16 mouse cellular contexts compared by ENCODE assay signal in genomic region chr1:151563893-151564292, GRCm38 (mm10). TPM values are rescaled to one million over a fixed set of nuclear protein-coding genes. Genes with fewer than 3 reads are reported as not detected.
DNase-seq lines count a peak whose midpoint lies in the region; ATAC-seq and TF ChIP-seq lines count a peak whose summit lies in the region.
"Had no signal": no experiment of that assay in that cellular context is flagged by ENCODE, and none has a peak within 500 bp of the region (broad histone marks: within the 10 kb centered on the region; RNA-seq: fewer than 3 reads in every experiment).

No protein-coding gene starts in this region.

- WGBS in hindbrain, embryonic 13.5 days = 53% methylated on average over 6 of the region's 6 CpGs
- WGBS in hindbrain, embryonic 11.5 days = 60% methylated on average over 6 of the region's 6 CpGs
- WGBS in stomach, embryonic 16.5 days = 47% methylated on average over 6 of the region's 6 CpGs
- 53% methylated on average over 6 of the region's 6 CpGs for WGBS in stomach, postnatal 0 days
- WGBS in forebrain, postnatal 0 days = 39% methylated on average over 6 of the region's 6 CpGs

- ATAC-seq in hindbrain, embryonic 13.5 days (ENCODE audit: low FRiP score) = 0 out of 2 replicates have a peak, but pooled peaks have one; percentile 46
- no peak for ATAC-seq in hindbrain, embryonic 11.5 days (ENCODE audit: low FRiP score)
- 0 out of 2 replicates have a peak, but pooled peaks have one; percentile 17 for ATAC-seq in stomach, embryonic 16.5 days (ENCODE audit: insufficient read depth, low FRiP score)
- ATAC-seq in stomach, postnatal 0 days (ENCODE audit: low FRiP score, low TSS enrichment) = no peak
- peak; percentile 23; the same call in 1 of the 2 replicates for ATAC-seq in forebrain, postnatal 0 days

- no peak for TF ChIP-seq EP300 in stomach, postnatal 0 days (optimal IDR thresholded peaks at IDR 0.05)

- TF ChIP-seq CTCF in stomach, postnatal 0 days (IDR thresholded peaks at IDR 0.05; ENCODE audit: low read depth) = no peak
- no peak for TF ChIP-seq CTCF in forebrain, postnatal 0 days (IDR thresholded peaks at IDR 0.05; ENCODE audit: low read depth)

- H3K9me3 ChIP-seq in hindbrain, embryonic 13.5 days = no peaks in the 10 kb centered on the region
- H3K9me3 ChIP-seq in hindbrain, embryonic 11.5 days (ENCODE audit: control insufficient read depth, low read length) = no peaks in the 10 kb centered on the region
- H3K9me3 ChIP-seq in stomach, embryonic 16.5 days (replicated peaks; ENCODE audit: control insufficient read depth, low read length) = no peaks in the 10 kb centered on the region
- no peaks in the 10 kb centered on the region for H3K9me3 ChIP-seq in stomach, postnatal 0 days (ENCODE audit: control insufficient read depth, low read length)
- H3K9me3 ChIP-seq in forebrain, postnatal 0 days (ENCODE audit: low read length) = no peaks in the 10 kb centered on the region
- H3K9me3 ChIP-seq: embryonic facial prominence, embryonic 15.5 days; G1E; heart, embryonic 10.5 days; limb, embryonic 12.5 days; midbrain, embryonic 10.5 days; stomach, embryonic 15.5 days had no signal

- no peak overlapping the region for H3K4me2 ChIP-seq in hindbrain, embryonic 13.5 days
- H3K4me2 ChIP-seq in hindbrain, embryonic 11.5 days (replicated peaks; ENCODE audit: low read depth, low read length) = no peak overlapping the region
- H3K4me2 ChIP-seq in stomach, embryonic 16.5 days (ENCODE audit: low read depth, low read length) = no peak overlapping the region
- H3K4me2 ChIP-seq in stomach, postnatal 0 days (replicated peaks; ENCODE audit: low read depth) = no peak overlapping the region
- H3K4me2 ChIP-seq in forebrain, postnatal 0 days (ENCODE audit: low read depth) = 0 out of 2 replicates have a peak overlapping the region, but pooled peaks have one; percentile 8
- H3K4me2 ChIP-seq: embryonic facial prominence, embryonic 15.5 days; limb, embryonic 12.5 days; liver, embryonic 11.5 days; stomach, embryonic 15.5 days had no signal

- no peak overlapping the region for H3K27ac ChIP-seq in hindbrain, embryonic 13.5 days
- no peak overlapping the region for H3K27ac ChIP-seq in hindbrain, embryonic 11.5 days (ENCODE audit: low read depth, low read length)
- H3K27ac ChIP-seq in stomach, embryonic 16.5 days (ENCODE audit: low read length) = no peak overlapping the region
- H3K27ac ChIP-seq in stomach, postnatal 0 days (replicated peaks) = no peak overlapping the region
- H3K27ac ChIP-seq in forebrain, postnatal 0 days (ENCODE audit: low read depth, low read length) = no peak overlapping the region
- H3K27ac ChIP-seq: embryonic facial prominence, embryonic 15.5 days; heart, embryonic 10.5 days; limb, embryonic 12.5 days; midbrain, embryonic 10.5 days; stomach, embryonic 15.5 days had no signal

- peaks cover 4% of the 10 kb centered on the region; the same call in 1 of the 2 replicates for H3K4me1 ChIP-seq in hindbrain, embryonic 13.5 days (replicated peaks)
- H3K4me1 ChIP-seq in hindbrain, embryonic 11.5 days (replicated peaks; ENCODE audit: control insufficient read depth, insufficient read depth, low read length) = no peaks in the 10 kb centered on the region
- no peaks in the 10 kb centered on the region for H3K4me1 ChIP-seq in stomach, embryonic 16.5 days (ENCODE audit: control insufficient read depth, insufficient read depth, low read length)
- H3K4me1 ChIP-seq in stomach, postnatal 0 days (replicated peaks; ENCODE audit: control insufficient read depth, insufficient read depth) = no peaks in the 10 kb centered on the region
- H3K4me1 ChIP-seq in forebrain, postnatal 0 days (ENCODE audit: insufficient read depth) = no peaks in the 10 kb centered on the region; the same call in 1 of the 2 replicates
- H3K4me1 ChIP-seq: embryonic facial prominence, embryonic 15.5 days; heart, embryonic 10.5 days; limb, embryonic 12.5 days; midbrain, embryonic 10.5 days; stomach, embryonic 15.5 days had no signal

- no peaks in the 10 kb centered on the region for H3K36me3 ChIP-seq in hindbrain, embryonic 13.5 days
- H3K36me3 ChIP-seq in hindbrain, embryonic 11.5 days (ENCODE audit: control insufficient read depth, insufficient read depth, low read length) = no peaks in the 10 kb centered on the region
- no peaks in the 10 kb centered on the region for H3K36me3 ChIP-seq in stomach, embryonic 16.5 days (ENCODE audit: control insufficient read depth, insufficient read depth, low read length)
- H3K36me3 ChIP-seq in stomach, postnatal 0 days (ENCODE audit: control insufficient read depth, insufficient read depth, low read length) = no peaks in the 10 kb centered on the region
- no peaks in the 10 kb centered on the region for H3K36me3 ChIP-seq in forebrain, postnatal 0 days (ENCODE audit: insufficient read depth)
- H3K36me3 ChIP-seq: embryonic facial prominence, embryonic 15.5 days; G1E; heart, embryonic 10.5 days; limb, embryonic 12.5 days; midbrain, embryonic 10.5 days; stomach, embryonic 15.5 days had no signal

- no peak overlapping the region for H3K4me3 ChIP-seq in hindbrain, embryonic 13.5 days
- no peak overlapping the region for H3K4me3 ChIP-seq in hindbrain, embryonic 11.5 days (ENCODE audit: low read depth, low read length)
- H3K4me3 ChIP-seq in stomach, embryonic 16.5 days (replicated peaks; ENCODE audit: low read length) = no peak overlapping the region
- H3K4me3 ChIP-seq in stomach, postnatal 0 days (ENCODE audit: low read depth, low read length) = no peak overlapping the region
- no peak overlapping the region for H3K4me3 ChIP-seq in forebrain, postnatal 0 days (ENCODE audit: low read depth, low read length)
- H3K4me3 ChIP-seq: embryonic facial prominence, embryonic 15.5 days; heart, embryonic 10.5 days; limb, embryonic 12.5 days; midbrain, embryonic 10.5 days; stomach, embryonic 15.5 days had no signal

- DNase-seq in hindbrain, embryonic 11.5 days (ENCODE audit: low spot score) = no peak
- DNase-seq in stomach, postnatal 0 days (ENCODE audit: low spot score) = no peak
- DNase-seq in MN1 (ENCODE audit: low spot score) = peak; percentile 13
- no peak for DNase-seq in forebrain, postnatal 0 days
- DNase-seq in T-cell, adult 2 months (ENCODE audit: low spot score) = no peak
- no peak for DNase-seq in kidney, adult 8-10 months

- no peaks in the 10 kb centered on the region for H3K27me3 ChIP-seq in hindbrain, embryonic 13.5 days
- H3K27me3 ChIP-seq in hindbrain, embryonic 11.5 days (ENCODE audit: control insufficient read depth, insufficient read depth, low read length) = no peaks in the 10 kb centered on the region
- H3K27me3 ChIP-seq in stomach, embryonic 16.5 days (ENCODE audit: control insufficient read depth, insufficient read depth, low read length) = no peaks in the 10 kb centered on the region
- H3K27me3 ChIP-seq in stomach, postnatal 0 days (ENCODE audit: control insufficient read depth, insufficient read depth, low read length) = no peaks in the 10 kb centered on the region
- no peaks in the 10 kb centered on the region for H3K27me3 ChIP-seq in forebrain, postnatal 0 days (ENCODE audit: insufficient read depth, low read length)
- H3K27me3 ChIP-seq: embryonic facial prominence, embryonic 15.5 days; stomach, embryonic 15.5 days had no signal

- H3K9ac ChIP-seq in hindbrain, embryonic 13.5 days = no peak overlapping the region
- no peak overlapping the region for H3K9ac ChIP-seq in hindbrain, embryonic 11.5 days (ENCODE audit: low read depth, low read length)
- no peak overlapping the region for H3K9ac ChIP-seq in stomach, embryonic 16.5 days (ENCODE audit: low read length)
- no peak overlapping the region for H3K9ac ChIP-seq in stomach, postnatal 0 days (ENCODE audit: low read length)
- H3K9ac ChIP-seq in forebrain, postnatal 0 days = no peak overlapping the region
- H3K9ac ChIP-seq: embryonic facial prominence, embryonic 15.5 days; limb, embryonic 12.5 days; liver, postnatal 0 days; stomach, embryonic 15.5 days had no signal

RNA-seq across cellular contexts. Expression of gene Fam129a, which starts 7.1 kb away (rescaled TPM):
- 1.9 and 2.5 TPM in 2 replicates for polyA plus RNA-seq in hindbrain, embryonic 13.5 days (2015; fragmentation: Nextera tagmentation; extraction: Ambion mirVana)
- 0.60 and 0.93 TPM in 2 replicates for polyA plus RNA-seq in hindbrain, embryonic 11.5 days (2014; fragmentation: Nextera tagmentation; extraction: Ambion mirVana)
- 22.7 and 25.0 TPM in 2 replicates for polyA plus RNA-seq in stomach, embryonic 16.5 days (2015; fragmentation: Nextera tagmentation; extraction: Ambion mirVana)
- polyA plus RNA-seq in stomach, postnatal 0 days (2015; fragmentation: Nextera tagmentation; extraction: Ambion mirVana) = 17.7 and 23.5 TPM in 2 replicates
- 0.92 and 2.9 TPM in 2 replicates for total RNA-seq in forebrain, postnatal 0 days (2014; rRNA removed)
- 0.75 and 0.93 TPM in 2 replicates for polyA plus RNA-seq in forebrain, postnatal 0 days (2015; fragmentation: Nextera tagmentation; extraction: Ambion mirVana)
- polyA plus RNA-seq: G1E had no signal

Comparison
In these comparisons a context has a peak if more than half of its experiments do, and no peak if none do; other contexts are left out.
1. ATAC-seq: peak in hindbrain, embryonic 13.5 days (single experiment), stomach, embryonic 16.5 days (single experiment) and forebrain, postnatal 0 days (single experiment); none in hindbrain, embryonic 11.5 days (single experiment) and stomach, postnatal 0 days (single experiment).